Mouse (Mus musculus): ENCODE measurements around the gene Gm20388. TPM values are rescaled to one million over a fixed set of nuclear protein-coding genes. Genes with fewer than 3 reads are reported as not detected.
A peak's percentile ranks its signal among the peaks of the same experiment; 100 is the strongest.

The Gm20388 gene
- total and polyA plus RNA-seq, 2 experiments from 2014 or later: 17.3 TPM; not detected in 1

DNA sequence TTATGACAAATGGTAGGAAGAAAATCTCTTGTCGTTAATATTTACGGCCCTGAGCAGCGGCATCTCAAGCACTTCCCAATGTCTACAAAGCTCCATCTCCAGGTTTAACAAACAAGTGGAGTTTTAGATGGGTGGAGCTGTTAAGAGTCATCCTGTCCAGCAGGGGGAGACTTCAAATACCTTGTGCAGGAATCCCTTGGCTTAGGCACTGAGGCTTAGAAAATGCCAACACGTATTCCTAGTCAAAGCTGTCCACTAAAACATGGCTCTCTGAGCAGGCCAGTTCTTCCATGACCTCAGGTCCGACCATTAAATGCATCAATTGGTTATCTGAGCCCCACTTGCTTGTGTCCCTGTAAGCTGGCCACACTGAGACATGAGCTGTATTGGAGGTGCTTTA lies 1697.0 kb downstream of the Gm20388 start:
- H3K4me2 ChIP-seq (ENCODE audit: low read depth, low read length): no peak overlapping the region
- H3K27ac ChIP-seq (ENCODE audit: low read depth): no peak overlapping the region
- ATAC-seq (ENCODE audit: insufficient read depth, low read depth): no peak
- H3K27me3 ChIP-seq (ENCODE audit: control insufficient read depth, insufficient read depth, low read length): no peaks in the 10 kb centered on the region
- H3K36me3 ChIP-seq (replicated peaks; ENCODE audit: control insufficient read depth, insufficient read depth, low read length): peaks cover 67% of the 10 kb centered on the region
- H3K4me3 ChIP-seq (ENCODE audit: low read depth, low read length): no peak overlapping the region
- whole genome bisulfite sequencing: 84% methylated on average over 5 of the region's 5 CpGs
- DNase-seq (ENCODE audit: low spot score): no peak
- H3K4me1 ChIP-seq (ENCODE audit: control insufficient read depth, insufficient read depth): no peaks in the 10 kb centered on the region
- no peaks in the 10 kb centered on the region for H3K9me3 ChIP-seq (replicated peaks; ENCODE audit: control insufficient read depth, low read length)
- H3K9ac ChIP-seq (replicated peaks; ENCODE audit: low read depth, low read length): no peak overlapping the region
- peak; percentile 60 for TF ChIP-seq CTCF (IDR thresholded peaks at IDR 0.05; ENCODE audit: low read depth)
- no peak for TF ChIP-seq EP300 (IDR thresholded peaks at IDR 0.05; ENCODE audit: low read depth)

DNA sequence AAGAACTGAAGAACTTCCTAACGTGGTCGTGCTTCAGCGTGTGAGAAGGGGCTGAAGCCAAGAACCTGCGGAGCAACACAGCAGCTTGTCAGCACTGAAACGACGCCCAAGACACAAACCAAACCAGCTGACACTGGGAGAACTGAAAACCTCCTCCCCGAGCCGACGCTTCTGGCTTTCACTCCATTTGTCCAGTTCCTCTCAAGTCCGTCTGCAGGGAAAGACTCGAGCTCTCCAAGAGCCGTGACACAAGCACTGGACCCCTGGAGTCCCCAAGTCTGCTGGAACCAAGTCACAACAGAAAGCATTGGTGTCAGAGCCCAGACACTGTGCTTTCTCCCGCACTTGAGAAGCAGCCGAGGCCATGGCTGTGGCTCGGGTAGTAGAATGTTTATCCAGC lies 1698.6 kb downstream of the Gm20388 start:
- no peaks in the 10 kb centered on the region for H3K9me3 ChIP-seq (replicated peaks; ENCODE audit: control insufficient read depth, low read length)
- H3K36me3 ChIP-seq (replicated peaks; ENCODE audit: control insufficient read depth, insufficient read depth, low read length): peaks cover 59% of the 10 kb centered on the region
- H3K4me2 ChIP-seq (ENCODE audit: low read depth, low read length): no peak overlapping the region
- TF ChIP-seq CTCF (IDR thresholded peaks at IDR 0.05; ENCODE audit: low read depth) (no peak), EP300 (IDR thresholded peaks at IDR 0.05; ENCODE audit: low read depth) (no peak)
- WGBS: 61% methylated on average over 15 of the region's 15 CpGs
- no peak for DNase-seq (ENCODE audit: low spot score)
- no peak overlapping the region for H3K27ac ChIP-seq (ENCODE audit: low read depth)
- H3K9ac ChIP-seq (replicated peaks; ENCODE audit: low read depth, low read length): no peak overlapping the region
- H3K4me1 ChIP-seq (ENCODE audit: control insufficient read depth, insufficient read depth): peaks cover 6% of the 10 kb centered on the region; the same call in 1 of the 2 replicates
- ATAC-seq (ENCODE audit: insufficient read depth, low read depth): no peak
- H3K27me3 ChIP-seq (ENCODE audit: control insufficient read depth, insufficient read depth, low read length): no peaks in the 10 kb centered on the region
- H3K4me3 ChIP-seq (ENCODE audit: low read depth, low read length): no peak overlapping the region

DNA sequence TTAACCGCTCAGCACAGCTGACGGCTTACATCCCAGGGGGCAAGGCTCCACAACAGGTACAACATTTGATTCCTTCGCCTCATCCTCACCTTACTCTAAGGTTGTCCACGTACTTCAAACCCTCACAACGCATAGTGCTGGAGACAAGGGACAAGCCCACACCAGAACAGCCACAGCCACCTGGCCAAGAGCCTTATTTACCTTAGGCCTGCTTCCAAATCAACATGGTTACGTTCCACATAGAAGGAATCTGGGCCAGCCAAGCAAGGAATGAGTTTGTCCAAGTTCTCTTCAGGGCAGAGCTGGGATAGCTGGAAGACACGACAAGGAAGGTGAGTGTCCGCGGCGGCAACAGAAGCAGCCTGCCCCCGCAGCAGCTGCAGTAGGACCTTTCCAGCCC lies 1699.3 kb downstream of the Gm20388 start:
- no peak for ATAC-seq (ENCODE audit: insufficient read depth, low read depth)
- H3K36me3 ChIP-seq (replicated peaks; ENCODE audit: control insufficient read depth, insufficient read depth, low read length): peaks cover 53% of the 10 kb centered on the region

DNA sequence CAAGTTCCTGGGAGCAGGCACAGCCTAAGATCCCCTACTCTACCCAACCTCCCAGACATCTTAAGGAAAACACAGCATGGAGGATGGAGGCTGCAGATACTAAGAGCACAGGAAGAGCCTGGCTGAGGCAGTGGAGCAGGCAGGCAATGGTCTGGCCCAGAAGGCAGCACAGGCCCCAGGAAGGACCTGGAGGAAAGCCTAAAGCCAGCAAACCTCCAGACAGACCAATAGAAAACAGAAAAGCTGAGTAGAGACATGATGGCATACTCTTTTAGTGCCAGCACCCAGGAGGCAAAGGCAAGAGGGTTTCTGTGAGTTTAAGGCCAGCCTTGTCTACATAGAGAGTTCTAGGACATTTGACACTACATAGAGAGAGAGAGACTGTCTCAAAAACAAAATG lies 1702.8 kb downstream of the Gm20388 start:
- Histone ChIP-seq H3K4me2 (ENCODE audit: low read depth, low read length) (no peak overlapping the region), H3K27me3 (ENCODE audit: control insufficient read depth, insufficient read depth, low read length) (no peaks in the 10 kb centered on the region), H3K4me3 (ENCODE audit: low read depth, low read length) (no peak overlapping the region), H3K9ac (replicated peaks; ENCODE audit: low read depth, low read length) (no peak overlapping the region), H3K27ac (ENCODE audit: low read depth) (no peak overlapping the region), H3K9me3 (replicated peaks; ENCODE audit: control insufficient read depth, low read length) (no peaks in the 10 kb centered on the region), H3K4me1 (ENCODE audit: control insufficient read depth, insufficient read depth) (peaks cover 11% of the 10 kb centered on the region; the same call in 1 of the 2 replicates), H3K36me3 (replicated peaks; ENCODE audit: control insufficient read depth, insufficient read depth, low read length) (peaks cover 33% of the 10 kb centered on the region)
- ATAC-seq (ENCODE audit: insufficient read depth, low read depth) (no peak), DNase-seq (ENCODE audit: low spot score) (no peak)
- TF ChIP-seq EP300 (IDR thresholded peaks at IDR 0.05; ENCODE audit: low read depth) (no peak), CTCF (IDR thresholded peaks at IDR 0.05; ENCODE audit: low read depth) (no peak)

More for the DNA sequence above, 1699.3 kb downstream of the Gm20388 start:
- no peak for TF ChIP-seq CTCF (IDR thresholded peaks at IDR 0.05; ENCODE audit: low read depth)
- no peak for TF ChIP-seq EP300 (IDR thresholded peaks at IDR 0.05; ENCODE audit: low read depth)
- peaks cover 6% of the 10 kb centered on the region; the same call in 1 of the 2 replicates for H3K4me1 ChIP-seq (ENCODE audit: control insufficient read depth, insufficient read depth)
- no peak overlapping the region for H3K4me3 ChIP-seq (ENCODE audit: low read depth, low read length)
- H3K27ac ChIP-seq (ENCODE audit: low read depth): no peak overlapping the region
- no peak overlapping the region for H3K4me2 ChIP-seq (ENCODE audit: low read depth, low read length)
- no peak overlapping the region for H3K9ac ChIP-seq (replicated peaks; ENCODE audit: low read depth, low read length)
- H3K9me3 ChIP-seq (replicated peaks; ENCODE audit: control insufficient read depth, low read length): no peaks in the 10 kb centered on the region
- 87% methylated on average over 11 of the region's 11 CpGs for WGBS
- DNase-seq (ENCODE audit: low spot score): no peak
- H3K27me3 ChIP-seq (ENCODE audit: control insufficient read depth, insufficient read depth, low read length): no peaks in the 10 kb centered on the region

DNA sequence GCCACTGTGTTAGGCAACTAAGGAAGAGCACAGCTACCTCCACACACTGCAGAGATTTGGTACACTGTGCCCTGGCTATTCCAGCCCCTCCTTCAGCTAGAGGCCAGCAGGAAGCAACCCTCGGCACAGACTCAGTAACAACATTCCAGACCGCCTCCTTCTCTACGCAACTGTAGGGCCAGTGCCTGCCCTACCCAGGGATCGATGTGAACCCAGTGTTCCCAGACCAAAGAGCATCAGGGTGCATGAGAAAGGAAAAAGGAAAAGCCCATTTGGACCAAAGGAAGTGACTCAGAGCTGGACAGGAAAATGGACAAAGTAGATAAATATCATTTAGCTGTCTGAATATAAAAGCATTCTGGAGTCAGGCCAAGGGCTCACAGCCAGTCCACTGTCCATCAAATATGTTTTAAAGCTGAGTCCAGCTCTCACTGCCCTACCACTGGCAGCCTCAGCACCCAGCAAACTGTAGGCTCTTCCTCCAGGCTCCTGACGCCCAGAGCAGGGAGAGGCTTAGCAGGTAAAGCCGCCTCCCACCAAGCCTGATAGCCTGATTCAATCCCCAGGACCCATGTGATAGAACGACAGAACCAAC lies 1708.9 kb downstream of the Gm20388 start:
- Histone ChIP-seq H3K4me1 (ENCODE audit: control insufficient read depth, insufficient read depth) (peaks cover 32% of the 10 kb centered on the region), H3K4me3 (ENCODE audit: low read depth, low read length) (no peak overlapping the region), H3K27me3 (ENCODE audit: control insufficient read depth, insufficient read depth, low read length) (no peaks in the 10 kb centered on the region), H3K9ac (replicated peaks; ENCODE audit: low read depth, low read length) (no peak overlapping the region), H3K27ac (ENCODE audit: low read depth) (peak overlapping the region; percentile 82), H3K4me2 (ENCODE audit: low read depth, low read length) (0 out of 2 replicates have a peak overlapping the region, but pooled peaks have one; percentile 14), H3K9me3 (replicated peaks; ENCODE audit: control insufficient read depth, low read length) (no peaks in the 10 kb centered on the region), H3K36me3 (replicated peaks; ENCODE audit: control insufficient read depth, insufficient read depth, low read length) (peaks cover 8% of the 10 kb centered on the region; the same call in 1 of the 2 replicates)
- ATAC-seq (ENCODE audit: insufficient read depth, low read depth) (peak; percentile 82), DNase-seq (ENCODE audit: low spot score) (peak; percentile 82)
- TF ChIP-seq CTCF (IDR thresholded peaks at IDR 0.05; ENCODE audit: low read depth) (no peak), EP300 (IDR thresholded peaks at IDR 0.05; ENCODE audit: low read depth) (peak; percentile 92)
- WGBS: 19% methylated on average over 7 of the region's 7 CpGs
